Mouse (Mus musculus) embryonic facial prominence, embryonic 13.5 days (tissue): ENCODE results near the gene Gm5155. TPM values are rescaled to one million over a fixed set of nuclear protein-coding genes. Genes with fewer than 3 reads are reported as not detected.
"Not testable (repeated sequence)": the region's sequence is repeated elsewhere in the genome, so short reads cannot be mapped to it uniquely, and the experiment has no call there.

Source experiments
- ATAC-seq: fragments of 200-750 bp; cut with Nextera tagmentation; 2 replicates; pipeline ENCODE4 v1.8.0; 2017; ENCODE audit warnings: low read depth; ENCODE audit not compliant: insufficient number of reproducible peaks, insufficient read depth, low FRiP score, low TSS enrichment
- H3K27ac ChIP-seq: fragments of 300-500 bp; sonication (generic); 2 replicates; pipeline ENCODE4 v1.5.1; 2015; ENCODE audit warnings: moderate library complexity, mild to moderate bottlenecking, inconsistent platforms
- H3K27me3 ChIP-seq: fragments of 300-500 bp; sonication (generic); 2 replicates; pipeline ENCODE4 v1.6.1; 2015; ENCODE audit warnings: mild to moderate bottlenecking, inconsistent platforms
- H3K36me3 ChIP-seq: fragments of 300-500 bp; sonication (generic); 2 replicates; pipeline ENCODE4 v1.6.1; 2015; ENCODE audit warnings: mild to moderate bottlenecking, inconsistent platforms
- H3K4me1 ChIP-seq: fragments of 300-500 bp; sonication (generic); 2 replicates; pipeline ENCODE4 v1.6.1; 2015; ENCODE audit warnings: inconsistent platforms
- H3K4me2 ChIP-seq: fragments of 300-500 bp; sonication (generic); 2 replicates; pipeline ENCODE4 v1.6.1; 2015; ENCODE audit warnings: moderate library complexity, mild to moderate bottlenecking, inconsistent platforms
- H3K4me3 ChIP-seq: fragments of 300-500 bp; sonication (generic); 2 replicates; pipeline ENCODE4 v1.5.1; 2015; ENCODE audit warnings: mild to moderate bottlenecking, inconsistent platforms
- H3K9ac ChIP-seq: fragments of 300-500 bp; sonication (generic); 2 replicates; pipeline ENCODE4 v1.6.1; 2015; ENCODE audit warnings: mild to moderate bottlenecking, inconsistent platforms
- H3K9me3 ChIP-seq: fragments of 300-500 bp; sonication (generic); 2 replicates; pipeline ENCODE4 v1.6.1; 2016; ENCODE audit warnings: inconsistent platforms
- WGBS: fragments of 180-500 bp; shearing (Covaris S2); methylation state at CpG from one replicate; pipeline ENCODE4 v1.1.7; 2015; ENCODE audit warnings: mixed read lengths; 5-methylcytosine and 5-hydroxymethylcytosine counted together
- polyA plus RNA-seq: library from polyadenylated mRNA; unstranded; fragments of >200 nt; fragmentation: Nextera tagmentation; extraction: Ambion mirVana; gene quantifications from 2 replicates; pipeline ENCODE4 v1.2.1, GENCODE M21; 2015

Gm5155 gene
- polyA plus RNA-seq, result not detected in 2 replicates

- ATAC-seq, result no peak
- WGBS, result 76% methylated on average over 1 of the region's 1 CpGs
- H3K4me3 ChIP-seq, result no peak within 1 kb of the TSS
- peaks cover 28% of the 10 kb centered on the region for H3K9me3 ChIP-seq
- no peak within 1 kb of the TSS for H3K9ac ChIP-seq
- H3K36me3 ChIP-seq, result no peaks in the 10 kb centered on the region
- no peak within 1 kb of the TSS for H3K4me2 ChIP-seq
- H3K4me1 ChIP-seq, result no peaks in the 10 kb centered on the region
- no peaks in the 10 kb centered on the region for H3K27me3 ChIP-seq
- H3K27ac ChIP-seq, result no peak within 1 kb of the TSS
Observed at GRCm38 (mm10) chr7:17871467-17871866, at the start of gene Gm5155. Gene Gm5155 (plus strand): TSS chr7:17871767.

DNA sequence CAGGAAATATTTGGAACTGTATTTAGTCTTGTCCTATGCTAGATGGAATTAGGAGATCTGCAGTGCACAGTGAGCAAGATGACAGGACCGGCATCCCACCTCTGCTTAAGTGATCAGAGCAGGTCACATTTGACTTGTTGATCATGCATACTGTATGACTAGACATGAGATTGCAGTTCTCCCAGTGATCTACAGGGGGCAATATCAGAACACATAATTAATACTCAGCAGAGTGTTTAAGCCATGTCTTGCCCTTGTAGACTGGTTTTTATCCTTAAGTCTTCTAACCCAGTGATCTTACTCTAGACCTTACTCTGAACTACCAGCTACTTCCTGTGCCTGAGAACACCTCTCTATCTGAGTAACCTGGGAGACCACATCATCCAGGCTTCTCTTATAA is 791 bp upstream of the Gm5155 start:
- 90% methylated on average over 1 of the region's 1 CpGs for WGBS
- Histone ChIP-seq H3K9ac (no peak overlapping the region), H3K27me3 (no peaks in the 10 kb centered on the region), H3K4me1 (no peaks in the 10 kb centered on the region), H3K36me3 (no peaks in the 10 kb centered on the region), H3K9me3 (peaks cover 32% of the 10 kb centered on the region), H3K4me3 (no peak overlapping the region), H3K27ac (no peak overlapping the region), H3K4me2 (no peak overlapping the region)
- no peak for ATAC-seq

GRCm38 (mm10) chr7:17895341-17895740 is 23.8 kb downstream of the Gm5155 start:
- H3K36me3 ChIP-seq, H3K9ac ChIP-seq, H3K27me3 ChIP-seq, H3K4me1 ChIP-seq, ATAC-seq, H3K4me2 ChIP-seq, H3K27ac ChIP-seq, H3K4me3 ChIP-seq: not testable (repeated sequence)
- peaks cover 19% of the 10 kb centered on the region for H3K9me3 ChIP-seq
- 59% methylated on average over 1 of the region's 1 CpGs for WGBS

DNA sequence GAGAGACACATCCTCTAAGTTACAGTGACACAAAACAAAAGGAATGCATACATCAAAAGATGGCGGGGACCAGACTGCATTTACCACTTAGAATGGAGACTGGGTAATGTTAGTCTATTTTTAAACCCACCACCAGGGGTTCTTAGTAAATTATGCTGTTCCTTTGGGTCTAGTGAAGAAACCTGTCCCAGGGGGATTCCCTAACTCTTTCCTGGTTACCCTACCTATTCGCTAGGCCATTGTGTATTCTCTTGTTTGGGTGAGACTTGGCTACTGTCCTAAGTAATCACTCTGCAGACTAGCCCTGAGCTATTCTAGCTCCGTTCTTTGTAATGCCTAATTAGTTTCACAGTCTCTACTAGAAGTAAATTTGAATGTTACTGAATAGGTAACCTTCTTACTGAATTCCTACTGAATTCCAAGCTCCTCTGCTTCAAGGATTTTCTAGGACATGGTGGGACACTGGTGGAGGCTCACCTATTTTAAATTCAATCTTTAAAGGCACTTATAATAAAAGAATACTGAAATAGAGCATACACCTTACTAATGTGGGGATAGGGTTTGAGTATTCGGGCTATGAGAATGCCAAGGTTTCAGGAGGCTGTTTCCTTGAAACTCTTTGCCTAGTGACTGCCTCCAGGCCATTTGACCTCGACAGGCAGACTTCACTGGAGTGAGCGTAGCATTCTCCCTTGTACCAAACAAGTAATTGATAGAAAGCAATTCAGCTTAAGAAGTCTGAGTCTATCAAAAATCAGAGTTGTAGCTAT is 31.8 kb downstream of the Gm5155 start:
- WGBS, result 70% methylated on average over 6 of the region's 6 CpGs
- Histone ChIP-seq H3K4me2 (no peak overlapping the region), H3K9ac (no peak overlapping the region), H3K9me3 (peaks cover 16% of the 10 kb centered on the region; the same call in 1 of the 2 replicates), H3K27ac (no peak overlapping the region), H3K27me3 (no peaks in the 10 kb centered on the region), H3K4me1 (no peaks in the 10 kb centered on the region), H3K4me3 (no peak overlapping the region), H3K36me3 (no peaks in the 10 kb centered on the region)
- ATAC-seq, result no peak

Other genes with a start within 250 kb of the Gm5155 start
- not detected in 2 replicates for gene Ceacam5, start 158.5 kb upstream of the Gm5155 start, polyA plus RNA-seq
- gene Ceacam14, start 59.1 kb upstream of the Gm5155 start, polyA plus RNA-seq, result not detected in 2 replicates
- not detected in 2 replicates for gene Ceacam11, start 100.4 kb downstream of the Gm5155 start, polyA plus RNA-seq
- gene Ceacam13, start 138.1 kb downstream of the Gm5155 start, polyA plus RNA-seq, result not detected in 2 replicates
- gene Ceacam12, start 194.2 kb downstream of the Gm5155 start, polyA plus RNA-seq, result not detected in 2 replicates